Mouse (Mus musculus): Measurements from ENCODE around the gene Dusp1. TPM values are rescaled to one million over a fixed set of nuclear protein-coding genes. Genes with fewer than 3 reads are reported as not detected.

The Dusp1 gene
- polyA plus RNA-seq, 1 experiment from 2014 or later, result 19.8 TPM

DNA sequence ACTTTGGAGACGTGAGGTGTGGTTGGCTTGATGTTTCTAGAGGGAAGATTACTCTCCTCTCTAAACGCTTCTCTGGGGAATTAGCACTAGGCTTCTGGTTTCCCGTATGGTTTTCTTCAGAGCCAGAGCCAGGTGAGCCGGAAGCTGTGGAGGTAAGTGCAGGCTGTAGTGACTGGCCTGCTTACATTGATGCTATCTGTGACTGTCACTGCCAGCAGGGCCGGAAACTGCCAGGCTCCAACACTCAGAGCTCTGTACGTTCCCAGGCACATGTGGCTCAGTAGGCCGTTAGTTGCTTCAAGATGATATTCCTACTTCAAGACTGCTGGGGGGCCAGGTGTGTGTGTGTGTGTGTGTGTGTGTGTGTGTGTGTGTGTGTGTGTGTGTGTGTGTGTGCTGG lies 32.2 kb upstream of the Dusp1 start:
- Histone ChIP-seq H3K9me3 (ENCODE audit: control insufficient read depth, low read length) (no peaks in the 10 kb centered on the region), H3K9ac (ENCODE audit: low read depth, low read length) (no peak overlapping the region), H3K36me3 (ENCODE audit: control insufficient read depth, insufficient read depth, low read length) (peaks cover 8% of the 10 kb centered on the region; the same call in 1 of the 2 replicates), H3K27ac (ENCODE audit: low read depth, low read length) (no peak overlapping the region), H3K4me1 (ENCODE audit: control insufficient read depth, insufficient read depth, low read length) (peaks cover 21% of the 10 kb centered on the region), H3K4me2 (replicated peaks; ENCODE audit: low read depth, low read length) (no peak overlapping the region), H3K4me3 (ENCODE audit: low read length) (no peak overlapping the region), H3K27me3 (ENCODE audit: control insufficient read depth, insufficient read depth, low read length) (no peaks in the 10 kb centered on the region)
- 82% methylated on average over 7 of the region's 7 CpGs for WGBS
- ATAC-seq (ENCODE audit: low FRiP score, low TSS enrichment), result no peak

- whole genome bisulfite sequencing, result 82% methylated on average over 5 of the region's 5 CpGs
- Histone ChIP-seq H3K36me3 (ENCODE audit: control insufficient read depth, insufficient read depth, low read length) (peaks cover 11% of the 10 kb centered on the region; the same call in 1 of the 2 replicates), H3K4me3 (ENCODE audit: low read length) (no peak overlapping the region), H3K27me3 (ENCODE audit: control insufficient read depth, insufficient read depth, low read length) (no peaks in the 10 kb centered on the region), H3K9me3 (ENCODE audit: control insufficient read depth, low read length) (no peaks in the 10 kb centered on the region), H3K27ac (ENCODE audit: low read depth, low read length) (no peak overlapping the region), H3K4me2 (replicated peaks; ENCODE audit: low read depth, low read length) (no peak overlapping the region), H3K9ac (ENCODE audit: low read depth, low read length) (no peak overlapping the region), H3K4me1 (ENCODE audit: control insufficient read depth, insufficient read depth, low read length) (peaks cover 21% of the 10 kb centered on the region)
- no peak for ATAC-seq (ENCODE audit: low FRiP score, low TSS enrichment)
These were observed 31.3 kb upstream of the Dusp1 start for GRCm38 (mm10) chr17:26593199-26593598.

- no peaks in the 10 kb centered on the region for H3K27me3 ChIP-seq (ENCODE audit: control insufficient read depth, insufficient read depth, low read length)
- no peak overlapping the region for H3K9ac ChIP-seq (ENCODE audit: low read depth, low read length)
- peaks cover 16% of the 10 kb centered on the region; the same call in 1 of the 2 replicates for H3K36me3 ChIP-seq (ENCODE audit: control insufficient read depth, insufficient read depth, low read length)
- H3K4me3 ChIP-seq (ENCODE audit: low read length), result no peak overlapping the region
- peaks cover 21% of the 10 kb centered on the region for H3K4me1 ChIP-seq (ENCODE audit: control insufficient read depth, insufficient read depth, low read length)
- no peak overlapping the region for H3K27ac ChIP-seq (ENCODE audit: low read depth, low read length)
- WGBS, result 93% methylated on average over 4 of the region's 4 CpGs
- no peaks in the 10 kb centered on the region for H3K9me3 ChIP-seq (ENCODE audit: control insufficient read depth, low read length)
- no peak overlapping the region for H3K4me2 ChIP-seq (replicated peaks; ENCODE audit: low read depth, low read length)
- no peak for ATAC-seq (ENCODE audit: low FRiP score, low TSS enrichment)
These were observed 30.6 kb upstream of the Dusp1 start for GRCm38 (mm10) chr17:26592510-26592909.

- H3K27me3 ChIP-seq (ENCODE audit: control insufficient read depth, insufficient read depth, low read length), result no peaks in the 10 kb centered on the region
- H3K36me3 ChIP-seq (ENCODE audit: control insufficient read depth, insufficient read depth, low read length), result peaks cover 20% of the 10 kb centered on the region; the same call in 1 of the 2 replicates
- H3K4me1 ChIP-seq (ENCODE audit: control insufficient read depth, insufficient read depth, low read length), result peaks cover 20% of the 10 kb centered on the region
- no peak overlapping the region for H3K27ac ChIP-seq (ENCODE audit: low read depth, low read length)
- no peaks in the 10 kb centered on the region for H3K9me3 ChIP-seq (ENCODE audit: control insufficient read depth, low read length)
- H3K4me3 ChIP-seq (ENCODE audit: low read length), result no peak overlapping the region
- no peak overlapping the region for H3K9ac ChIP-seq (ENCODE audit: low read depth, low read length)
- H3K4me2 ChIP-seq (replicated peaks; ENCODE audit: low read depth, low read length), result no peak overlapping the region
- WGBS, result 90% methylated on average over 12 of the region's 12 CpGs
- ATAC-seq (ENCODE audit: low FRiP score, low TSS enrichment), result no peak
These were observed 26.1 kb upstream of the Dusp1 start for GRCm38 (mm10) chr17:26587961-26588487.

- Histone ChIP-seq H3K27ac (ENCODE audit: low read depth, low read length) (peak overlapping the region; percentile 60), H3K36me3 (ENCODE audit: control insufficient read depth, insufficient read depth, low read length) (peaks cover 13% of the 10 kb centered on the region; the same call in 1 of the 2 replicates), H3K9me3 (ENCODE audit: control insufficient read depth, low read length) (no peaks in the 10 kb centered on the region), H3K4me2 (replicated peaks; ENCODE audit: low read depth, low read length) (no peak overlapping the region), H3K9ac (ENCODE audit: low read depth, low read length) (no peak overlapping the region), H3K27me3 (ENCODE audit: control insufficient read depth, insufficient read depth, low read length) (no peaks in the 10 kb centered on the region), H3K4me1 (ENCODE audit: control insufficient read depth, insufficient read depth, low read length) (peaks cover 20% of the 10 kb centered on the region), H3K4me3 (ENCODE audit: low read length) (no peak overlapping the region)
- 38% methylated on average over 15 of the region's 15 CpGs for WGBS
- peak; percentile 90 for ATAC-seq (ENCODE audit: low FRiP score, low TSS enrichment)
These were observed 22.7 kb upstream of the Dusp1 start for GRCm38 (mm10) chr17:26584558-26585136.

DNA sequence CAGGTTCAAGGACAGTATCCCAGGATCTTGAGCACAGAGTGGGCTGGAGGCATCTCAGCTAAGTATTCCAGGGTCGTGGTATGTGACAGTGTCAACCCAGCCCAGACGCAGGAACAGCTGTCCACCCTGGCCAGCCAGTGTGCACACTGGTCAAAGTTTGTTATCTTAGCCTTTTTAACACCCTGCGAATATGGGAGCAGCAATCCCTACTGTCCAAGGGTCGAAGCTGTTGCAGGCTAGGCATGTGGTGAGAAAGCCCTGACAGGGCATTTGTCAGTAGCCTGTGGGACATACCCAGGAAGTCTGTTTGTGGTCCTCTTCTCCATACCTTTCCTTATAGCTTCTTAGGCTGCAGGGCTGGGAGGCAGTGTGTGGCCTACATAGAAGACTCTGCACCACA lies 22.1 kb upstream of the Dusp1 start:
- Histone ChIP-seq H3K9ac (ENCODE audit: low read depth, low read length) (no peak overlapping the region), H3K4me2 (replicated peaks; ENCODE audit: low read depth, low read length) (no peak overlapping the region), H3K27ac (ENCODE audit: low read depth, low read length) (peak overlapping the region; percentile 60), H3K9me3 (ENCODE audit: control insufficient read depth, low read length) (no peaks in the 10 kb centered on the region), H3K27me3 (ENCODE audit: control insufficient read depth, insufficient read depth, low read length) (no peaks in the 10 kb centered on the region), H3K36me3 (ENCODE audit: control insufficient read depth, insufficient read depth, low read length) (peaks cover 13% of the 10 kb centered on the region; the same call in 1 of the 2 replicates), H3K4me3 (ENCODE audit: low read length) (no peak overlapping the region), H3K4me1 (ENCODE audit: control insufficient read depth, insufficient read depth, low read length) (peaks cover 20% of the 10 kb centered on the region)
- ATAC-seq (ENCODE audit: low FRiP score, low TSS enrichment), result peak; percentile 15; the same call in 1 of the 2 replicates
- WGBS, result 42% methylated on average over 4 of the region's 4 CpGs

- Histone ChIP-seq H3K36me3 (ENCODE audit: control insufficient read depth, insufficient read depth, low read length) (peaks cover 11% of the 10 kb centered on the region; the same call in 1 of the 2 replicates), H3K9me3 (ENCODE audit: control insufficient read depth, low read length) (no peaks in the 10 kb centered on the region), H3K27me3 (ENCODE audit: control insufficient read depth, insufficient read depth, low read length) (no peaks in the 10 kb centered on the region), H3K4me2 (replicated peaks; ENCODE audit: low read depth, low read length) (no peak overlapping the region), H3K9ac (ENCODE audit: low read depth, low read length) (no peak overlapping the region), H3K27ac (ENCODE audit: low read depth, low read length) (peak overlapping the region; percentile 60), H3K4me3 (ENCODE audit: low read length) (no peak overlapping the region), H3K4me1 (ENCODE audit: control insufficient read depth, insufficient read depth, low read length) (peaks cover 20% of the 10 kb centered on the region)
- ATAC-seq (ENCODE audit: low FRiP score, low TSS enrichment), result no peak
- WGBS, result 84% methylated on average over 6 of the region's 6 CpGs
These were observed 21.7 kb upstream of the Dusp1 start for GRCm38 (mm10) chr17:26583606-26584005.

DNA sequence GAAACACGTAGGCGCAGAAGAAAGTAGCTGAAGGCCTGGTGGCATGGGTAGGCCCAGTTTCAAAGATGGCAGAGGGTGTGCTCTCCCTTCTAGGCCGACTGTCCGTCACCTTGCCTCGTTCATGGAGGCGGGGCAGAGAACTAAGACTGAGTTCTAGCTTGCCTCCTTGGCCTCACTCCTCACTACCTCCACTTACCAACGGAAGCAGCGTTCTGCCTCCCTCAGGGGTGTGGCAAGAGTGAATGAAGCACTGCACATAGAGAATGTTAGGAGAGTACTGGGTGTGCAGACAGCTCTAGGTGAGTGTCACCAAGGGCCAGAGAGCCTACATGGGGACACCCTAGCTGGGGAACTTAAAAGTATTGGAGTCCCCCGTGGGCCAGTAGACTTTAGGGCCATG lies 21.1 kb upstream of the Dusp1 start:
- Histone ChIP-seq H3K9ac (ENCODE audit: low read depth, low read length) (no peak overlapping the region), H3K27ac (ENCODE audit: low read depth, low read length) (0 out of 2 replicates have a peak overlapping the region, but pooled peaks have one; percentile 60), H3K4me1 (ENCODE audit: control insufficient read depth, insufficient read depth, low read length) (peaks cover 20% of the 10 kb centered on the region), H3K4me3 (ENCODE audit: low read length) (no peak overlapping the region), H3K4me2 (replicated peaks; ENCODE audit: low read depth, low read length) (no peak overlapping the region), H3K9me3 (ENCODE audit: control insufficient read depth, low read length) (no peaks in the 10 kb centered on the region), H3K27me3 (ENCODE audit: control insufficient read depth, insufficient read depth, low read length) (no peaks in the 10 kb centered on the region), H3K36me3 (ENCODE audit: control insufficient read depth, insufficient read depth, low read length) (peaks cover 14% of the 10 kb centered on the region; the same call in 1 of the 2 replicates)
- 95% methylated on average over 9 of the region's 9 CpGs for WGBS
- ATAC-seq (ENCODE audit: low FRiP score, low TSS enrichment), result no peak

- 87% methylated on average over 5 of the region's 5 CpGs for WGBS
- Histone ChIP-seq H3K4me3 (ENCODE audit: low read length) (no peak overlapping the region), H3K4me1 (ENCODE audit: control insufficient read depth, insufficient read depth, low read length) (peaks cover 20% of the 10 kb centered on the region), H3K27me3 (ENCODE audit: control insufficient read depth, insufficient read depth, low read length) (no peaks in the 10 kb centered on the region), H3K36me3 (ENCODE audit: control insufficient read depth, insufficient read depth, low read length) (peaks cover 10% of the 10 kb centered on the region; the same call in 1 of the 2 replicates), H3K27ac (ENCODE audit: low read depth, low read length) (no peak overlapping the region), H3K4me2 (replicated peaks; ENCODE audit: low read depth, low read length) (no peak overlapping the region), H3K9me3 (ENCODE audit: control insufficient read depth, low read length) (no peaks in the 10 kb centered on the region), H3K9ac (ENCODE audit: low read depth, low read length) (no peak overlapping the region)
- no peak for ATAC-seq (ENCODE audit: low FRiP score, low TSS enrichment)
These were observed 20.4 kb upstream of the Dusp1 start for GRCm38 (mm10) chr17:26582297-26582696.
